Mouse (Mus musculus) heart, postnatal 0 days (tissue): ENCODE measurements at regions not wholly inside any gene's neighbourhood (a gene's known extent, or its start where the extent isn't known, plus 50 kb on each side); places are given as distances from the start of the nearest gene placed in this dataset.

Experiments
- CTCF ChIP-seq: IDR thresholded peaks from 2 replicates; pipeline ENCODE4 v1.5.1; 2016; ENCODE audit warnings: antibody characterized with exemption, control low read depth, low read depth
- EP300 ChIP-seq: IDR thresholded peaks from 2 replicates; pipeline ENCODE4 v1.6.1; 2016; ENCODE audit warnings: antibody characterized with exemption, low read depth

- no peak for TF ChIP-seq CTCF
- no peak for TF ChIP-seq EP300
Observed at GRCm38 (mm10) chr10:117456904-117457700, 77.3 kb upstream of the Cpsf6 start.
